Mouse (Mus musculus): Measurements from ENCODE around the gene Chst11. TPM values are rescaled to one million over a fixed set of nuclear protein-coding genes. Genes with fewer than 3 reads are reported as not detected.

Gene Chst11
- total and polyA plus RNA-seq, 3 experiments: 3.1 to 10.6 TPM; not detected in 1

DNA sequence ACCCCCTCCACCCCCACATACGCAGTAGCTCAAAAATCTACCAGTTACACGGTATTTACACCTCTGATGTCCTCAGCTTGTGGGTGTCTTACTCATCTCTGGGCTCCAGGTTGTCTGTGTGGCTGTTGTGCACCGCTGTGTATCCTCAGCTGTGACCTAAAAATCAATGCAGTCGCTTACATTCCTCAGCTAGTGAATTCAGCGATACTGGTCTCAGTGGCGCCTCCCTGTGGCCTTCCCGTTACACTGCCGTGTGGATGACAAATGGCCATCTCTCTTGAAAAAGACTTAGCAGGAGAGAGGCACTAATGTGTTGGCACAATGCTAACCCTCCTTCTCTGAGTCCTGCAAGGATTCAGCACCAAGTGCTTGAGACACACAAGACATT, 197.3 kb downstream of the Chst11 start (continued):
- no peak for TF ChIP-seq BHLHE40 (IDR thresholded peaks at IDR 0.05; ENCODE audit: borderline replicate concordance, low read depth, low read length)
- no peak for TF ChIP-seq MYC (IDR thresholded peaks at IDR 0.05; ENCODE audit: low read depth, low read length)
- no peak for TF ChIP-seq MAFK (IDR thresholded peaks at IDR 0.05; ENCODE audit: borderline replicate concordance, low read depth, low read length)
- TF ChIP-seq UBTF (IDR thresholded peaks at IDR 0.05; ENCODE audit: borderline replicate concordance, insufficient read depth, low read depth, low read length): no peak
- no peak for TF ChIP-seq MYB (IDR thresholded peaks at IDR 0.05; ENCODE audit: low read depth, low read length)
- no peak for TF ChIP-seq TBP (IDR thresholded peaks at IDR 0.05; ENCODE audit: low read depth, low read length)
- TF ChIP-seq NELFE (IDR thresholded peaks at IDR 0.05; ENCODE audit: low read depth, low read length): no peak
- no peak for TF ChIP-seq ELF1 (IDR thresholded peaks at IDR 0.05; ENCODE audit: low read depth, low read length)
- TF ChIP-seq MEF2A (IDR thresholded peaks at IDR 0.05; ENCODE audit: extremely low read depth, insufficient replicate concordance, low read depth, low read length, poor library complexity, severe bottlenecking): no peak
- TF ChIP-seq TAL1 (IDR thresholded peaks at IDR 0.05; ENCODE audit: low read length): no peak

DNA sequence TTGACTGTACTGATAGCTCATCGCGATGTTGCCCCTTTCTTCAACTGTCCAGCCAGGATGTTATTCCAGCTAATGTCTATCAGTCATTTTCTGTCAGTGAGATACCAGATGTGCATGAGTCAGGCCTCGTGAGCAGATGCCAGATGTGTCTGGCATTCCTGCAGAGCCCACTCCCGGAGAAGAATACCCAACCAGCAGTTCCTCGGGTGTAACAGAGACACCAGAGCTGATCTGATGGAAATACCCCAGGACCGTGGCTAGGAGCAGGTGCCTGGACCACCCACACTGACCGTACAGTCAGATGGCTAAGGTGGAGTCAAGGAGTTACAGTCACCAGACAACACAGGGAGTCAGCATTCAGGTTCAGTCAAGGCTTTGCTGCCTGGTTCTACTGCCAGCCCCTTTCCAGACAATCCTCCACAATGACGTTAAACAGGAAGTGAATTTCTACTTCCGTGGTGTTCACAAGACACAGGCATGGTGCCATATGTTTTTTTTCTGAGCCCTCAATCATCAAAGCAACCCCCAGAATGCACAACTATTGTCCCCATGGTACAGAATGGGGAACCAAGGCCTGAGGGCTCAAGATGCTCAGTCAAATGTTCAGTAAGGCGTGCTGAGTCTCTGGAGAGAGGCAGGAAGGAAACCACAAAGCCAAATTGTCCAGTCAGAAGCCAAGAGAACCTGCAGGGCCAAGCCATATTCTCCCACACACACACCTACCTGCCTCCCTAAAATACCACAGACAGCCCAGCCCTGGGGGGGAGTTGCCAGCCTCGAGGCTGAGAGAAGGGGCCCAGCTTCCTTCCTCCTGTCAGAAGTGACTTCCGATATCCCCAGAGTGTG, 198.6 kb downstream of the Chst11 start:
- H3K27ac ChIP-seq (ENCODE audit: control insufficient read depth, low read depth, low read length): peak overlapping the region; percentile 54
- peaks cover 0 to 19% of the 10 kb centered on the region in 2 experiments; a peak in 2 of 4 replicates for H3K36me3 ChIP-seq (ENCODE audit: control insufficient read depth in 1 of 2, insufficient read depth in 2 of 2, low read length in 2 of 2)
- no peaks in the 10 kb centered on the region for H3K79me2 ChIP-seq (ENCODE audit: control insufficient read depth, insufficient read depth, low read length, poor library complexity)
- H3K27me3 ChIP-seq (ENCODE audit: control insufficient read depth in 1 of 2, insufficient read depth in 2 of 2, low read length in 2 of 2): no peaks in the 10 kb centered on the region
- H3K4me1 ChIP-seq (ENCODE audit: control insufficient read depth in 1 of 2, insufficient read depth in 2 of 2, low read length in 2 of 2): peaks cover 19 to 42% of the 10 kb centered on the region in 2 experiments
- no peaks in the 10 kb centered on the region for H3K9me3 ChIP-seq (replicated peaks; ENCODE audit: insufficient read depth, low read length)
- peak; percentile 52 for DNase-seq (ENCODE audit: low read depth, low spot score)
- no peak overlapping the region for H3K4me3 ChIP-seq (ENCODE audit: control insufficient read depth in 1 of 2, insufficient read depth in 1 of 2, low read depth in 2 of 2, low read length in 2 of 2)
- no peak for TF ChIP-seq MEF2A (IDR thresholded peaks at IDR 0.05; ENCODE audit: extremely low read depth, insufficient replicate concordance, low read depth, low read length, poor library complexity, severe bottlenecking)
- TF ChIP-seq CHD2 (IDR thresholded peaks at IDR 0.05; ENCODE audit: low read length): no peak
- no peak for TF ChIP-seq POLR2AphosphoS2 (IDR thresholded peaks at IDR 0.05; ENCODE audit: low read length)
- no peak; the same call in 1 of the 2 replicates for TF ChIP-seq BHLHE40 (IDR thresholded peaks at IDR 0.05; ENCODE audit: borderline replicate concordance, low read depth, low read length)
- no peak for TF ChIP-seq CHD1 (IDR thresholded peaks at IDR 0.05; ENCODE audit: low read depth, low read length)
- no peak for TF ChIP-seq ZMIZ1 (IDR thresholded peaks at IDR 0.05; ENCODE audit: low read depth, low read length)
- TF ChIP-seq MAFK (IDR thresholded peaks at IDR 0.05; ENCODE audit: borderline replicate concordance, low read depth, low read length): no peak
- TF ChIP-seq SMC3 (IDR thresholded peaks at IDR 0.05; ENCODE audit: low read depth, low read length): no peak
- no peak for TF ChIP-seq ZC3H11A (IDR thresholded peaks at IDR 0.05; ENCODE audit: low read depth, low read length)
- TF ChIP-seq JUND (IDR thresholded peaks at IDR 0.05; ENCODE audit: low read depth, low read length): no peak
- TF ChIP-seq RAD21 (IDR thresholded peaks at IDR 0.05; ENCODE audit: low read depth, low read length): no peak
- TF ChIP-seq USF1 (IDR thresholded peaks at IDR 0.05; ENCODE audit: low read depth, low read length): no peak
- no peak for TF ChIP-seq MYC (IDR thresholded peaks at IDR 0.05; ENCODE audit: low read depth, low read length)
- TF ChIP-seq ELF1 (IDR thresholded peaks at IDR 0.05; ENCODE audit: low read depth, low read length): no peak
- H3K9ac ChIP-seq (ENCODE audit: control insufficient read depth, low read depth, low read length, poor library complexity, severe bottlenecking): peak overlapping the region; percentile 12; the same call in 1 of the 2 replicates
